Mouse (Mus musculus) erythroblast, embryonic 14.5 days (primary cell): ENCODE data around the gene Rabep2. TPM values are rescaled to one million over a fixed set of nuclear protein-coding genes. Genes with fewer than 3 reads are reported as not detected.
"Not testable (repeated sequence)": the region's sequence is repeated elsewhere in the genome, so short reads cannot be mapped to it uniquely, and the experiment has no call there.

Source experiments
- H3K27me3 ChIP-seq: 2 replicates; pipeline ENCODE4 v1.6.1; 2012; ENCODE audit warnings: inconsistent platforms; ENCODE audit not compliant: control insufficient read depth
- H3K36me3 ChIP-seq: 2 replicates; pipeline ENCODE4 v1.6.1; 2012; ENCODE audit warnings: mild to moderate bottlenecking, inconsistent platforms; ENCODE audit not compliant: control insufficient read depth
- H3K4me1 ChIP-seq: 2 replicates; pipeline ENCODE4 v1.6.1; 2012; ENCODE audit warnings: inconsistent platforms; ENCODE audit not compliant: control insufficient read depth
- H3K4me3 ChIP-seq: replicated peaks from 2 replicates; pipeline ENCODE3; 2012; ENCODE audit warnings: moderate library complexity, mild to moderate bottlenecking, inconsistent platforms
- H3K9me3 ChIP-seq: 2 replicates; pipeline ENCODE4 v1.6.1; 2012; ENCODE audit warnings: low read length, inconsistent platforms, mixed read lengths; ENCODE audit not compliant: control insufficient read depth
- GATA1 ChIP-seq: IDR thresholded peaks from 2 replicates; pipeline ENCODE4 v1.6.1; 2012; ENCODE audit warnings: low read length, inconsistent platforms, mixed read lengths
- TAL1 ChIP-seq: IDR thresholded peaks from 3 replicates; pipeline ENCODE4 v1.6.1; 2012; ENCODE audit warnings: low read length, inconsistent platforms, mixed read lengths
- polyA plus RNA-seq: library from polyadenylated mRNA; stranded (reverse); fragments of >175 nt; gene quantifications from 2 replicates; pipeline ENCODE4 v1.2.3, GENCODE M21; 2012

Gene Rabep2
- polyA plus RNA-seq, result 0.67 and 0.68 TPM in 2 replicates

DNA sequence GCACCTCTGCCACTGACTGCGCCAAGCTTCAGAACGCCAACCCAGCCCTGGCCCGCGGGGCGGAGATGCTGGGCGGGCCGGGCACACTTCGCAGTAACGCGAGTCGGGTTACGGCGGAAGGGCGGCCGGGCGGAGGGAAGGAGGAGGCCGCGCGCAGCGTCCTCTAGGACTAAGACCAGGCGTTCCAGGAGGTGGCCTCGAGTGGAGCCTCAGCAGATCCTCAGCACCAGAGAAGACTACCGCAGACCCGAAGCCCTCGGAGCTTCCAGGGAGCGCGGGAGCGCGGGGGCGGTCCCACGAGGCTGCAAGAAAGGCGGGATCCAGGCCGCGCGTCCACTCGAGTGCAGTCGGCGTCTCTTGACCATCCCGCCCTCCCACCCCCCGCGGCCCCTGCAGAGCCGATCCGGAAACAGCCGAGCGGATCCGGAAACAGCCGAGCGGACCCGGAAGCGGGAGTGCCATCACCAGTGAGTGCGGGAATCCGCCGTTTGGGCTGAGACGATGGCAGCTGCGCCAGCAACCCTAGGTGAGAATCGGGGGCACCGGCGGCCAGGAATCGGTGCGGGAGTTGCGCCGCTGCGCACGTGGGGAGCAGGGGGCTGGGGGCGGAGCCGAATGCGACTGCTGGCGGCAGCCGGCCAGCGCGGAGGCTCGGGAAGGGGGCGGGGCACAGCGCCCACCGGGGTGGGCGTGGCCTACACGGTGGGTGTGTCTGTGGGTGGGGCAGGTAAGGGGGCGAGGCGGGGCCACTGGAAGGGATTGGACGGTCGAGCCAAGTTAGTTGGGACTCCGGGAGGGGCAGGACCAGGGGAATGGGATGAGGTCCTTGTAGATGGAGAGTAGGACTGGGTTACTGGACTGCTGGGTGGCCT is at the start of gene Rabep2:
Gene Rabep2 (plus strand): TSS at position 129 of the 872 bp plus-strand sequence.
- Histone ChIP-seq H3K4me1 (peaks cover 29% of the 10 kb centered on the region), H3K4me3 (peak within 1 kb of the TSS; percentile 81), H3K9me3 (peaks cover 11% of the 10 kb centered on the region), H3K36me3 (peaks cover 2% of the 10 kb centered on the region; the same call in 1 of the 2 replicates), H3K27me3 (peaks cover 9% of the 10 kb centered on the region)
- TF ChIP-seq GATA1 (no peak), TAL1 (no peak)

DNA sequence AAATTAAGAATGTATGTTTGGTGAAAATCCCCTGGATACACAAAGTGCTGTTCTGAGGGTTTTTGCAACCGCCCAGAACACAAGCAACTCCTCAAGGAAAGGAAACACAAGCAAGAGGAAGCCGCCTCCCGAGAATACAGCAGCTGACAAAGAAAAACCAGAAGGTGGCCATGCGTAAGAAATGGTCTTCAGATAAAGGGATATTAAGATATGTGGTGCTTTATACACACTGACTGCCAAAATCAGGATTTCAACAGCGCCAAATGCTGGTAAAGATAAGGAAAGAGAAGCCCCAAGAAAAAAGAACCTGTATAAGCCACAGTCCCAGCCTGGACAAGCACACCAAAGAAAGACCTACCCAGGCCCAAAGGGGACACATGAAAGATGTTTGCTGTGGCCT is 45.0 kb upstream of the Rabep2 start:
- Histone ChIP-seq H3K36me3 (peaks cover 43% of the 10 kb centered on the region), H3K27me3 (no peaks in the 10 kb centered on the region), H3K4me1 (peaks cover 7% of the 10 kb centered on the region), H3K4me3 (no peak overlapping the region), H3K9me3 (no peaks in the 10 kb centered on the region)
- TF ChIP-seq TAL1 (no peak), GATA1 (no peak)

DNA sequence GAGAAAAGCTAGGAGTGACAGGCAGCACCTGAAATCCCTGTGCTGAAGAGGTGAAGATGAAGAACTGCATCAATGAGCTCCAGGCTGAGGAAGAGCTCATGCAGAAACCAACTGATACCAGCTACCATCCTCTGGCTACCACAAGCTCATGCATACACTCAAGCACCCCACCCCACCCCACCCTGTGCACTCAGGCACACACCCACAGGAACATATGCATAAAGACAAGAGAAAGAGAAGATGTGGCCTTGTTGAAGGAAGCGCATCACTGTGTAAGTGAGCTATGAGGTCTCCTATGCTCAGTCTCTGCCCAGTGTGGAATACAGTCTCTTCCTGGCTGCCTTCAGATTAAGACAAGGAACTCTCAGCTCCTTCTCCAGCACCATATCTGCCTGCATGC is 40.4 kb upstream of the Rabep2 start:
- Histone ChIP-seq H3K9me3 (no peaks in the 10 kb centered on the region), H3K36me3 (peaks cover 85% of the 10 kb centered on the region), H3K4me3 (no peak overlapping the region), H3K4me1 (peaks cover 7% of the 10 kb centered on the region), H3K27me3 (no peaks in the 10 kb centered on the region)
- TF ChIP-seq TAL1 (no peak), GATA1 (no peak)

DNA sequence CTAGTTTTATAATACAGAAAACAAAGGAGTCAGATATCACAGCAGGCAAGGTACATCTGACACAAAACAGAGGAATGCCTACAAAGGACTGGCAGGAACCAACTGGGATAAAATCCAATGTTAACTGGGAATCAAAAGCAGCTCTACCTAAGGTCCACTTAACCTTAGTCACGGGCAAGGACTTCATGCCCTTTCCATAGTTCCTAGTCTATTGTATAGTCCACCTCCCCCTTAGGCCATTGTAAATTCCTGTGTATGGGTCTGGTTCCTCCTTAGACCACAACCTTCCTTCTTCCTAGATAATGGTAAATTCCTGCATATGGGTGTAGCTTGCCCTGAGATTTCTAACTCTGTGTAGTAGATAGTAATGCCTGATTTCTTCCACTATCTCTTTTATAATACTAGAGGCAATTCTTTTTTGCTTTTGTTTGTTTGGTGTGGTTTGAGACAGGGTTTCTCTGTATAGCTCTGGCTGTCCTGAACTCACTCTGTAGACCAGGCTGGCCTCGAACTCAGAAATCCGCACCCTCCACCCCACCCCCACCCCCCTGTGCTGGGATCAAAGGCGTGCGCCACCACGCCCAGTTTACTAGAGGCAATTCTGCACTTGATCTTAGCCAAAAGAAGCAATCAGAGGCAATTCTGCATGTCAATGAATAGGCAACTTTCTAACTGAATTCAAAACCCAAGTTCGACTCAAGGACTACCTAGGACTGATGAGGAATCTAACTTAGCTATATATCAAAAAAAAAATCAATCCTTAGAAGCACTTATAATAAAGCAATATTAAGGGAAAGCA is 36.3 kb upstream of the Rabep2 start:
- not testable (repeated sequence) for H3K27me3 ChIP-seq, H3K9me3 ChIP-seq, H3K4me3 ChIP-seq
- Histone ChIP-seq H3K4me1 (peaks cover 26% of the 10 kb centered on the region), H3K36me3 (peaks cover 76% of the 10 kb centered on the region)

DNA sequence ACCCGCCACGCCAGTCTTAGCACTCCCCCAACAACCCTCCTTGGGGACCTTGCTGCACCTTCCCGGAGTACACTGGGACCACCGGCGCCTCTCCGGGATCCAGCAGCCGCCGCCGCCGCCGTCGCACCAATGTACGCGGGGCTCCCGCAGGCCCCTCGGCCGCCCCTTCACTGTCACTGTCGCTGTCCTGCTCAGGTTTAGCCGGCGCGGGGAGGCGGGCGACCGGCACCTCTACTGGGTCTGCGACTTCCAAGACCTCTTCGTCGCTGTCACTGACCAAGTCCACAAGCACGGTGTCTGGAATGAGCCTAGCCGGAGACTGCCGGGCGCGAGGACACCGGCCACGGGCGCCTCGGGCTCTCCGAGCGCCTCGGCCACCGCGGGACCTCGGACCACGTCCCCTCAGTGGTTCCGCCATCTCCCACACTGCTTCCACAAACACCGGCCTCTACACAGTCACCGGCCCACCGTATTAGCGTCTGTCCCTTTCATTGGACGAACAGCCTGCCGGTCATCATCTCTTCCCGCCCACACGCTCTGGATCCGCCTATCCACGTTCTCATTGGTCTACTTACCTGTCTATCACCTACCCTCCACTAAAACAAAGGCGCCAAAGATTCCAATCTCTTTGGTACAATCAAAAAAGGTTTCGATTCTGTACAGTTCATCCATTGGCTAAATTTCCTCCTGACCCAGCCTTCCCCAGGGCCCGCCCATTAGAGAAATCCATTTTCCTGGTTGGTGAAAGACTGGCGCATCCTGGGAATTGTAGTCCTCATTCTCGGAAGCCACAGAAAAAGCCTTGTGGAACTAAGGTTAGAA is 32.0 kb upstream of the Rabep2 start, which contains the start of gene Nfatc2ip:
Gene Nfatc2ip (minus strand): TSS at position 440 of the 822 bp plus-strand sequence.
- H3K27me3 ChIP-seq, result no peaks in the 10 kb centered on the region
- peak; percentile 67 for TF ChIP-seq GATA1
- TF ChIP-seq TAL1, result no peak

DNA sequence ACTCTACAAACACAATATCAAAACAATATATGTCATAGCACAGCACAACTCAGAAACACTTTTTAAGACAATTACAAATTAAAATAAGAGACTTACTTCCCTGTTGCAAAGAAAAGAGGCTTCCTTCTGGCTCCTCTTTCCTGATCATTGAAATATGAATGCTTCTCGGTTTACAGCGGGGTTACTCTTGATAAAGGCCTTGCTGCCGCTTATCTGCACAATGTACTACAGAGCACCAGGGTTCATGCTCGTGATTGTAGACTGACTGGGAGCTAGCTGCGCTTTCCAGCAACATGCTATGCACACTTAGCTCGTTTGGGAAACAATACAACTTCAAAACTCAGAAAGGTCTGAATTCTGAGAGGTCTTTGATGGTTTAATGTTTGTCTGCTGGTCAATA is 31.3 kb upstream of the Rabep2 start:
- H3K36me3 ChIP-seq, result peaks cover 26% of the 10 kb centered on the region

More for the DNA sequence above, 32.0 kb upstream of the Rabep2 start, which contains the start of gene Nfatc2ip:
- Histone ChIP-seq H3K36me3 (peaks cover 33% of the 10 kb centered on the region), H3K4me1 (peaks cover 34% of the 10 kb centered on the region), H3K4me3 (peak within 1 kb of the TSS; percentile 95), H3K9me3 (no peaks in the 10 kb centered on the region)

DNA sequence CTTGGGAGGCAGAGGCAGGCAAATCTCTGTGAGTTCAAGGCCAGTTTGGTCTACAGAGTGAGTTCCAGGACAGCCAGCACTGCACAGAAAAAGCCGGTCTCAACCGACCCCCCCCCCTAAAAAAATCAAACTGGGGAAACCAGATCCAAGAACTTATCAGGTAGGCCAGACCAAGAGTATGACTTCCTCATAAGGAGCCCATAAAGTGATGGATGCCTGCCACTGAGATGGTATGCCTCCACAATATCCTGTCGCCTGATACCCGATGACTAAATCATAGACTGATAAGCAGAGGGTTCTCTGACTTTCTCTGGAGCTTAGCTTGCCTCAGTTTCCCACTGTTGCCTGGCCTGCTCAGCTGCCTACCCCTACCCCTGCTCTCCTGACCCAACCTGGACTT is 30.7 kb upstream of the Rabep2 start:
- Histone ChIP-seq H3K9me3 (no peaks in the 10 kb centered on the region), H3K36me3 (peaks cover 23% of the 10 kb centered on the region), H3K4me3 (no peak overlapping the region), H3K27me3 (no peaks in the 10 kb centered on the region), H3K4me1 (peaks cover 34% of the 10 kb centered on the region)
- TF ChIP-seq TAL1, result no peak

More for the DNA sequence above, 31.3 kb upstream of the Rabep2 start:
- Histone ChIP-seq H3K27me3 (no peaks in the 10 kb centered on the region), H3K9me3 (no peaks in the 10 kb centered on the region), H3K4me3 (peak overlapping the region; percentile 95), H3K4me1 (peaks cover 34% of the 10 kb centered on the region)
- no peak for TF ChIP-seq GATA1
- TF ChIP-seq TAL1, result no peak

DNA sequence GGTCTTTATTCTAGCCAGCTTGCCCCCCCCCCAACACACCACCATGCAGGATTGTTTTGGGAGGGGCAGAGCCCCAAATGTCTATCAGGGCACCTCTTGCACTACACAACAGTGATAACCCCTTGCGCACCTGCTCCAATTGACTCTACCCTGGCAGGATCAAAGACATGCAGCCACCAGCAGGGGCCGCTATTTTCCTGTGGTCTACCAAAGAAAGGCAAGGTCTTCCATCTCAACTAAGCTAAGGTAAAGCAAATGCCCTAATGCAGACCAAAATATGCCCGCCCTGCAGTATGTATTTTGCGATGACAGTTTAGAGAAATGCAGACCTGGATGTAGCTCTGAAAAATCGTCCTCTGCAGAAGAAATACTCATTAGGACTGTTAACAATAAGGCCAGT is 29.0 kb upstream of the Rabep2 start:
- Histone ChIP-seq H3K4me1 (peaks cover 33% of the 10 kb centered on the region), H3K36me3 (peaks cover 9% of the 10 kb centered on the region), H3K9me3 (no peaks in the 10 kb centered on the region), H3K4me3 (no peak overlapping the region), H3K27me3 (no peaks in the 10 kb centered on the region)
- no peak for TF ChIP-seq GATA1
- TF ChIP-seq TAL1, result no peak

DNA sequence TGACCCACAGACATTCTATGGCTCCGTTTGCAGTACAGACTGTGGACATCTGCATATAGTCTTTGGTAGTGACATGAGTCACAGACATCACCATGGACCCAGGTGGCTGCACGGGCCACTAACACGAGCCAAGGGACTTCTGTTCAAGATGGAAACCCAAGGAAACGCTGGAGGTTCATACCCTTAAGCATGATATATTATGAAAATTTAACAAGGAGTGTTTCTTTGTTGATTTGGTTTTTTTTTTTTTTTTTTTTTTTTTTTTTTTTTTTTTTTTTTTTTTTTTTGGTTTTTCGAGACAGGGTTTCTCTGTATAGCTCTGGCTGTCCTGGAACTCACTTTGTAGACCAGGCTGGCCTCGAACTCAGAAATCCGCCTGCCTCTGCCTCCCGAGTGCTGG is 26.0 kb upstream of the Rabep2 start:
- not testable (repeated sequence) for H3K9me3 ChIP-seq, H3K4me3 ChIP-seq, H3K36me3 ChIP-seq, H3K27me3 ChIP-seq
- peaks cover 12% of the 10 kb centered on the region for H3K4me1 ChIP-seq
